Mouse (Mus musculus) lung, embryonic 14.5 days (tissue): Measurements from ENCODE around the gene Stkld1. TPM values are rescaled to one million over a fixed set of nuclear protein-coding genes. Genes with fewer than 3 reads are reported as not detected.
A peak's percentile ranks its signal among the peaks of the same experiment; 100 is the strongest.

Source experiments
- ATAC-seq: fragments of 200-750 bp; cut with Nextera tagmentation; 2 replicates; pipeline ENCODE4 v1.8.0; 2017; ENCODE audit warnings: mild to moderate bottlenecking, moderate TSS enrichment, moderate library complexity; ENCODE audit not compliant: insufficient read depth
- DNase-seq: peaks from one replicate; pipeline ENCODE4 v3.0.0-alpha.2; 2015
- H3K27ac ChIP-seq: fragments of 300-500 bp; sonication (generic); 2 replicates; pipeline ENCODE4 v1.5.1; 2014; ENCODE audit warnings: low read depth, mild to moderate bottlenecking, moderate library complexity
- H3K27me3 ChIP-seq: fragments of 300-500 bp; sonication (generic); 2 replicates; pipeline ENCODE4 v1.6.1; 2014; ENCODE audit warnings: low read length, control low read depth; ENCODE audit not compliant: insufficient read depth
- H3K36me3 ChIP-seq: fragments of 300-500 bp; sonication (generic); 2 replicates; pipeline ENCODE4 v1.6.1; 2014; ENCODE audit warnings: control low read depth; ENCODE audit not compliant: insufficient read depth
- H3K4me1 ChIP-seq: fragments of 300-500 bp; sonication (generic); 2 replicates; pipeline ENCODE4 v1.6.1; 2014; ENCODE audit warnings: antibody characterized with exemption, control low read depth; ENCODE audit not compliant: insufficient read depth
- H3K4me2 ChIP-seq: fragments of 300-500 bp; sonication (generic); 2 replicates; pipeline ENCODE4 v1.6.1; 2014; ENCODE audit warnings: mild to moderate bottlenecking
- H3K4me3 ChIP-seq: fragments of 300-500 bp; sonication (generic); 2 replicates; pipeline ENCODE4 v1.5.1; 2014; ENCODE audit warnings: low read depth, low read length
- H3K9ac ChIP-seq: fragments of 300-500 bp; sonication (generic); 2 replicates; pipeline ENCODE4 v1.6.1; 2014
- H3K9me3 ChIP-seq: fragments of 300-500 bp; sonication (generic); 2 replicates; pipeline ENCODE4 v1.6.1; 2016; ENCODE audit warnings: low read depth, low read length, control low read depth
- CTCF ChIP-seq: IDR thresholded peaks from 2 replicates; pipeline ENCODE4 v1.5.1; 2016; ENCODE audit warnings: antibody characterized with exemption, low read depth
- WGBS: fragments of 180-500 bp; shearing (Covaris S2); extraction: QIAGEN DNeasy Blood & Tissue Kit; methylation state at CpG from one replicate; pipeline ENCODE4 v1.1.7; 2014; 5-methylcytosine and 5-hydroxymethylcytosine counted together
- polyA plus RNA-seq: library from polyadenylated mRNA; unstranded; fragments of >200 nt; fragmentation: Nextera tagmentation; extraction: Ambion mirVana; gene quantifications from 2 replicates; pipeline ENCODE4 v1.2.1, GENCODE M21; 2014

Gene Stkld1
- polyA plus RNA-seq, 1 experiment from 2014 or later, result not detected

DNA sequence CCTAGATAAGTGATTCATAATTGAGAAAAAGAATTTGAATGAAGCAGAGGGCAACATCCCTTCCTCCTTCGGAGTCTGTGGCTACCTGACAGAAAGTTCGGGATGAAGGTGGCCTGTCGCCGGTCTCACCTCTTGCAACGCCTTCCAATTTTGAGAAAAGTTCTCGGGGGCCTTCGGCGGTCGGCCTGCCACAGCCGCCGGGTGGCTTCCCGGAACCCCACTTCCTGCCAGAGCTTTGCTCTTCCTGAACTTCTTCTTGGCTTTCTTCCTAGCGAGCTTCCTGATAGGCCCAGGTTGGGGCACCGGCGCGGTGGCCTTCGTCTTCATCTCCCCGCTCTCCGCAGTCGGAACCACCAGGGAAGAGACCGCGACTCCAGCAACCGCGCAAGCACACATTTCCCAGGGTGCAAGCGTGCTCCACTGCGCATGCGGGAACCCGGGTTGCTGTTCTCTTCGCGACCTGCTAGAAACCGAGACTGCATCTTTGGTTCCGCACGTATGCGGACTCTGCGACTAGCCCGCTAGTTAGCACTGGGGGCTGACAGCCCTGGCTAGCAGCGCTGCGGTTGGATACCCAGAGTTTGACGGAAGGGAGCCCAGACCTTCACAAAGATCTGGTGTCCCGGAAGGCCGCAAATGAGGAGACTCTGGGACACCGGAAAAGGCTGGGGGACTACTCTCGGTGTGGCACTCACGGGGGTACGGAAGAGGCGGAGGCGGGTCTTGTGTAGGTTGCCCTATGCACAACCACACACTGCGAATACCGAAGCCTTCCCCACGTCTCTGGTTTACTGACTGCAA is 30.3 kb downstream of the Stkld1 start, which contains the start of gene Rexo4:
Rexo4 (minus strand) TSS at position 464 of the 801 bp plus-strand sequence.
- peak within 1 kb of the TSS; percentile 91 for H3K9ac ChIP-seq
- no peaks in the 10 kb centered on the region for H3K9me3 ChIP-seq
- H3K4me2 ChIP-seq, result peak within 1 kb of the TSS; percentile 90
- DNase-seq, result peak; percentile 98
- H3K27me3 ChIP-seq, result no peaks in the 10 kb centered on the region
- no peaks in the 10 kb centered on the region for H3K4me1 ChIP-seq
- TF ChIP-seq CTCF, result no peak
- WGBS, result under 1% methylated on average over 50 of the region's 50 CpGs
- H3K36me3 ChIP-seq, result peaks cover 30% of the 10 kb centered on the region
- H3K4me3 ChIP-seq, result peak within 1 kb of the TSS; percentile 76
- peak; percentile 97 for ATAC-seq
- H3K27ac ChIP-seq, result peak within 1 kb of the TSS; percentile 99

DNA sequence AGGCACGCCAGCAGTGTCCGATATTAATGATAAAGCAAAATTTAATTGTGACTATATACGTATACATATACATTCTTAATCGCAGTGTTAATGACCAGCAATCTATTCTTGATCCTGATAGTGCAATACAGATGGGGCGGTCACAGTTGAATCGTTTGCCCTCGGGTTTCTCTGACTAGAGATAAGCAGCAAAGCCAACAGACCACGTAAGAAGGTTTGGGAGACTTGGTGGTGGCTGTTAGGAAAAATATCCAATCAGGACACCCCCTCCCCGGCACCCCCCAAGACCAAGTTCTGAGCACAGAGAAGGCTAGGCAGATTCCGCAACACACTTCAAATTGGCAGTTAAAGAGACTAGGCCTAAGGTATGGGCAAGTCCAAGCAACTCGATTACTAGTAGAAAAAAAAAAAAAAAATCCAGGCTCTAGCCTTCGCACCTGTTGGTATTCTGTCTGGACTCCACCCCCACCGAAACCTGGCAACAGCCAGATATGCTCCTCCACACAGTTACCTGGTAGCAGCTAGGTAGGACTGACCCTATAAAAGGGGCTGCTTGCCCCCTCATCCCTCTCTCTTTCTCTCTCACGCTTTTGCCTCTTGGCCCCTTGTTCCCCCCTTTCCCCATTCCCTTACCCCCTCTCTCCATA is 31.0 kb downstream of the Stkld1 start:
- peak; percentile 7; the same call in 1 of the 2 replicates for ATAC-seq
- Histone ChIP-seq H3K27ac (peak overlapping the region; percentile 99), H3K4me1 (no peaks in the 10 kb centered on the region), H3K4me2 (peak overlapping the region; percentile 90), H3K27me3 (no peaks in the 10 kb centered on the region), H3K36me3 (peaks cover 25% of the 10 kb centered on the region), H3K9ac (peak overlapping the region; percentile 91), H3K4me3 (peak overlapping the region; percentile 76), H3K9me3 (no peaks in the 10 kb centered on the region)
- 16% methylated on average over 14 of the region's 14 CpGs for WGBS
- no peak for TF ChIP-seq CTCF
- DNase-seq, result no peak

DNA sequence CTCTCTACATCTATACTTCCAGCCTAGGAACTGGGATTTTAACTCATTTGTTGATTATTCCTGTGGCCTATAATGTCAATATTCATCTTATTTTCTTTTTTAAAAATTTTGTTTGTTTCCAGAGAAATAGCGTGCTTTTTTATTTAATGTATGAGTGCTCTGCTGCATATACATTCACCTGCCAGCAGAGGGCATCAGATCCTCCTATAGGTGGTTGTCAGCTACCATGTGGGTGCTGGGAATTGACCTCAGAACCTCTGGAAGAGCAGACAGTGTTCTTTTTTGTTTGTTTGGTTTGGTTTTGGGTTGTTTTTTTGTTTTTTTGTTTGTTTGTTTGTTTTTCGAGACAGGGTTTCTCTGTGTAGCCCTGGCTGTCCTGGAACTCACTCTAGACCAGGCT is 33.4 kb downstream of the Stkld1 start:
- H3K9ac ChIP-seq, result no peak overlapping the region
- H3K27ac ChIP-seq, result no peak overlapping the region
- H3K9me3 ChIP-seq, result no peaks in the 10 kb centered on the region
- DNase-seq (no peak), ATAC-seq (no peak)
- peaks cover under 1% of the 10 kb centered on the region; the same call in 1 of the 2 replicates for H3K36me3 ChIP-seq
- H3K4me3 ChIP-seq, result no peak overlapping the region
- TF ChIP-seq CTCF, result peak; percentile 31
- 72% methylated on average over 2 of the region's 2 CpGs for WGBS
- no peaks in the 10 kb centered on the region for H3K4me1 ChIP-seq
- H3K4me2 ChIP-seq, result no peak overlapping the region
- H3K27me3 ChIP-seq, result no peaks in the 10 kb centered on the region

DNA sequence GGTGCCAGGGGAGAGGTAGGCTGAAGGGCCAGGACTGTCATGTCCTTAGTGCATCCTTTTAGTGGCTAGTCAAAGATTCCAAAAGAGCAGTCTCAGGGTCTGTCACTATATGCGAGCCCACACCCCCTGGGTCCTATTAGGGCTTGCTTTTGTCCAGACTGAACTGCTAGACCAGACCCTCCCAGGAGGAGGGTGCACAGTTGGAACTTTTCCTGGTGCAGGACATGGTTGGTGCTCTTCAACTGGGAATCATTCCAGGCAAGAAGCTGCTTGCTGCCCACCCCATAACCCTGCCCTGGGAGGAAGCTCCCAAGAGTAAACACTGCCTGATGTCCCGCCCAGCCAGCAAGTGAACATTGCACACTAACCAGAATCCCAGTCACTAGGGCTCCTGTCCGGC is 39.3 kb downstream of the Stkld1 start, which contains the start of gene Adamts13:
Adamts13 (plus strand) TSS at position 301 of the 400 bp plus-strand sequence.
- H3K9ac ChIP-seq, result no peak within 1 kb of the TSS
- no peaks in the 10 kb centered on the region for H3K36me3 ChIP-seq
- TF ChIP-seq CTCF, result no peak
- no peak within 1 kb of the TSS for H3K4me2 ChIP-seq
- DNase-seq, result no peak
- no peaks in the 10 kb centered on the region for H3K27me3 ChIP-seq
- no peak within 1 kb of the TSS for H3K27ac ChIP-seq
- H3K4me3 ChIP-seq, result no peak within 1 kb of the TSS
- no peaks in the 10 kb centered on the region for H3K4me1 ChIP-seq
- no peaks in the 10 kb centered on the region for H3K9me3 ChIP-seq
- WGBS, result 46% methylated on average over 3 of the region's 3 CpGs
- no peak for ATAC-seq

DNA sequence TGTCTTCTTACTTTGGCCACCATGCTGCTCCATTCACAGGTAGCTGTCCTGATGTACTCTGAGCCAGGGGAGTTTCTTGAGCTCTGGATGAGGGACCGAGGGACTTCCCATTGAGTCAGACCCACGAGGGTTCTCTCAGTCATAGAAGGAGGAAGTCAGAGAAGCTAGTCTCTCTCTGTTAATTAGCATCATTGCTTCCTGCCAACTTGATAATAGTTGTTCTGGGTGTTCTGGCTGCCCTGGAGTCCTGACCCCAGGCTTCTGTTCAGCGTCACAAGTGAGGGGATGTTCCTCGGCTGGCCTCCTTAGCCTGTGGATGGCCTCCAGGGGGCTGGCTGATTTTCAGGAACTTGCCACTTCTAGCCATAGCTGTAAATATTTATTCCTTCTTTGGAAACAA is 40.1 kb downstream of the Stkld1 start:
- Histone ChIP-seq H3K9ac (no peak overlapping the region), H3K4me2 (no peak overlapping the region), H3K27me3 (no peaks in the 10 kb centered on the region), H3K27ac (no peak overlapping the region), H3K4me3 (no peak overlapping the region), H3K4me1 (no peaks in the 10 kb centered on the region), H3K9me3 (no peaks in the 10 kb centered on the region), H3K36me3 (no peaks in the 10 kb centered on the region)
- TF ChIP-seq CTCF, result no peak
- ATAC-seq (no peak), DNase-seq (no peak)
- 31% methylated on average over 4 of the region's 4 CpGs for WGBS

DNA sequence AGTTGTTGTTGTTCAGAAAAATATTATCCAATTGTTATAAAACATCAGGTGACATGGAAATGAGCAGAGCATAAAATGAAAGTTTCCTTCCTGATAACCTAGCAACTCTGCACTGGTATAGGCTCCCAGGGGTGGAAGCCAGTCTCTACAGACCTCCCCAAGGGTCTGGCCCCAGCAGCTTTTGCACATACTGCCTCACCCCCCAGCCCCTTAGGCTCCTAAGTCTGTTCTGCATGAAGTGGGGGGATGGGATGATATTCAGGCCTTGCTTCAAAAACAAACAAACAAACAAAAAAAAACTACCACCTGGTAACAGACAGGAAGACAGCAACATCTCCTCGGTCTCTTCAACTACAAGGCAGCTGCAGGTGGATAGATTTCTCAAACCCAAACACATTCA is 46.5 kb downstream of the Stkld1 start:
- no peak for TF ChIP-seq CTCF
- ATAC-seq (no peak), DNase-seq (no peak)
- Histone ChIP-seq H3K36me3 (no peaks in the 10 kb centered on the region), H3K4me2 (no peak overlapping the region), H3K4me1 (no peaks in the 10 kb centered on the region), H3K4me3 (no peak overlapping the region), H3K9ac (no peak overlapping the region), H3K27me3 (no peaks in the 10 kb centered on the region), H3K27ac (no peak overlapping the region), H3K9me3 (no peaks in the 10 kb centered on the region)
- WGBS, result 45% methylated on average over 1 of the region's 1 CpGs

DNA sequence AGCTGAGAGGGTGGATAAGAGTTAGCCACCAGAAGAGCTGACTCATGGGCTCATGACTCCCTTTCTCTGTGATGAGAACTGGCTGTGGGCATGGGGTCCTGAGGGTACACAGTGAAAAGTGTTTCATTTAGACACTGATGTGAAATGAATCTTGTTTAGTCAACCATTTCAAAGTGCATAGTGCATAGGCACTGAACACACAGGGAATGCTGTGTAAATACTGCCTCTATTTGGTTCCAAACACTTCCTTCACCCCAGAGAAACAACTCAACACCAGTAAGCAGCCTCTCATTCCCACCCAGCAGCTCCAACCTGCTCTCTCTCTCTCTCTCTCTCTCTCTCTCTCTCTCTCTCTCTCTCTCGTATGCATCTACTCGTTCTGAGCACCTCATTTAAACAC is 50.3 kb downstream of the Stkld1 start:
- no peak for TF ChIP-seq CTCF
- H3K36me3 ChIP-seq, result no peaks in the 10 kb centered on the region
- no peak overlapping the region for H3K4me2 ChIP-seq
- H3K4me3 ChIP-seq, result no peak overlapping the region
- H3K27me3 ChIP-seq, result no peaks in the 10 kb centered on the region
- DNase-seq (no peak), ATAC-seq (no peak)
- H3K4me1 ChIP-seq, result no peaks in the 10 kb centered on the region
- no peak overlapping the region for H3K27ac ChIP-seq
- H3K9me3 ChIP-seq, result no peaks in the 10 kb centered on the region
- WGBS, result 55% methylated on average over 2 of the region's 2 CpGs
- H3K9ac ChIP-seq, result no peak overlapping the region
